In genomic region chr8:123653308-123653993, GRCm38 (mm10) we compare ENCODE assay signal across 8 mouse cellular contexts. TPM values are rescaled to one million over a fixed set of nuclear protein-coding genes. Genes with fewer than 3 reads are reported as not detected.
DNase-seq lines count a peak whose midpoint lies in the region; ATAC-seq and TF ChIP-seq lines count a peak whose summit lies in the region.

TSS of gene Rhou (plus strand) at chr8:123653929.

- H3K9me3 ChIP-seq in hindbrain, embryonic 14.5 days (ENCODE audit: control insufficient read depth, low read length), result no peaks in the 10 kb centered on the region

- WGBS in hindbrain, embryonic 14.5 days, result 1% methylated on average over 35 of the region's 58 CpGs

- peak within 1 kb of the TSS; percentile 63 for H3K4me3 ChIP-seq in hindbrain, embryonic 14.5 days (replicated peaks; ENCODE audit: low read length)

- peak; percentile 78 for ATAC-seq in Patski
- ATAC-seq in hindbrain, embryonic 14.5 days (ENCODE audit: low FRiP score), result peak; percentile 93

- H3K4me2 ChIP-seq in hindbrain, embryonic 14.5 days (replicated peaks), result peak within 1 kb of the TSS; percentile 83

- in situ Hi-C loops in Patski (cut with MboI; ENCODE audit: low pct_unique_long_range_greater_than_20kb), result loop anchor here (5.0 kb wide), 2 partner anchors 74 to 114 kb away; no protein-coding TSS in a partner anchor

- H3K27ac ChIP-seq in hindbrain, embryonic 14.5 days, result peak within 1 kb of the TSS; percentile 93

- peaks cover 22% of the 10 kb centered on the region for H3K36me3 ChIP-seq in hindbrain, embryonic 14.5 days (replicated peaks; ENCODE audit: control insufficient read depth, insufficient read depth)

- no peaks in the 10 kb centered on the region for H3K27me3 ChIP-seq in Patski
- no peaks in the 10 kb centered on the region for H3K27me3 ChIP-seq in hindbrain, embryonic 14.5 days (ENCODE audit: control insufficient read depth, insufficient read depth, low read length)

- no peak for DNase-seq in Patski (ENCODE audit: low read depth, low spot score)
- peak; percentile 99 for DNase-seq in cerebellum, postnatal 10 days
- peak; percentile 90 to 92 for DNase-seq in frontal cortex, postnatal 36 days (ENCODE audit: low spot score in 2 of 2)
- peak; percentile 94 for DNase-seq in hindbrain, embryonic 14.5 days (ENCODE audit: low spot score)
- peak; percentile 82 for DNase-seq in left cerebral cortex, adult 11 months (ENCODE audit: low spot score)
- DNase-seq in lung, postnatal 36 days, result peak; percentile 97
- peak; percentile 76 for DNase-seq in retina, postnatal 7 days (ENCODE audit: low read depth, low spot score)
- peak; percentile 91 for DNase-seq in urinary bladder, adult 18-20 months (ENCODE audit: low spot score in 2 of 2)

- peak; percentile 100 for TF ChIP-seq CTCF in Patski (IDR thresholded peaks at IDR 0.05)

- CTCF ChIA-PET in Patski (lab: Charles Lee), result interaction anchor here (1.0 to 7.2 kb wide), 14 partner anchors 10 to 131 kb away, joined by 3 to 37 read pairs (median 12); no protein-coding TSS in a partner anchor

- POLR2A ChIA-PET in Patski (lab: Charles Lee), result interaction anchor here (0.8 to 2.9 kb wide), 10 partner anchors 9 to 133 kb away, joined by 3 to 12 read pairs (median 4); no protein-coding TSS in a partner anchor

- H3K4me1 ChIP-seq in hindbrain, embryonic 14.5 days (replicated peaks; ENCODE audit: control insufficient read depth, insufficient read depth, low read length), result peaks cover 12% of the 10 kb centered on the region

- H3K9ac ChIP-seq in hindbrain, embryonic 14.5 days, result peak within 1 kb of the TSS; percentile 94

RNA-seq across cellular contexts. Expression of gene Rhou, which starts in this region (rescaled TPM):
- 73.3 TPM for polyA plus RNA-seq in Patski (2021)
- 14.3 and 14.9 TPM in 2 replicates for polyA plus RNA-seq in hindbrain, embryonic 14.5 days (2014; fragmentation: Nextera tagmentation; extraction: Ambion mirVana)
